Mouse (Mus musculus): Measurements from ENCODE around the gene Kctd2. TPM values are rescaled to one million over a fixed set of nuclear protein-coding genes. Genes with fewer than 3 reads are reported as not detected.

Gene Kctd2
- polyA plus RNA-seq, 1 experiment: 37.8 TPM

DNA sequence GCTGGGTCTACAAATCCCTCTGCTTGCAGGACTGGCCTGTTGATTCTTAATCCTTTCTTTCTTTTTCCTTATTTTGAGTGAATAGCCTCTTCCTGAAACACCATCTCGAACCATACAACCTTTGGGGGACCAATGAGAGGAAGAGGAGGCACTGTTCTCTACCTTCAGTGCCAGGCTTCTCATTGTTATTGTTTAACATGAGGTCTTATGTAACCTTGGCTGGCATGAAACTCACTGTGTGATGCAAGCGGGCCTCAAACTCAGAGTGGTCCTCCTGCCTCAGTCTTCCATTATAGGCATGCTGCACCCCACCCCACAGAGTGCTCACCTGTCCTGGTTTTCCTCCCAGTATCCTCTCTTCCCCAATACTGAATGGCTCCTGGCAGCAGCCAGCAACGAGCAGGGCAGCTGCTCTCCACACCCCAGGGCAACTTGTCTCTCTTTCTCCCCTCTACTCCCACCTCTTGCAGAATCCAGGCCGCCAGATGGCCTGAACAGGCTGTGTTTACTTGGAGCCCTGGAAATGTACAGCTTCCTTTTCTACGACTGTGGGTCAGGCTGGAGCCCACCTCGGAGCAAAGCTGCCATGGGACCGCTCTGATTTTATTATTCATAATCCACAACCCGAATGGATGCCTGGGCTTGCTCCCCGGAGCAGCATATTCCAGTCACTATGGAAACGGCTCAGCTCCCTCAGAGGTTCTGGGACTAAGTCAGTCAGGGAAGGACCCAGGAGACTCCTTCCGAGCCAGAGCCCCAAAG lies 19.1 kb upstream of the Kctd2 start:
- no peaks in the 10 kb centered on the region for H3K27me3 ChIP-seq (replicated peaks; ENCODE audit: control insufficient read depth, insufficient read depth, low read length)

DNA sequence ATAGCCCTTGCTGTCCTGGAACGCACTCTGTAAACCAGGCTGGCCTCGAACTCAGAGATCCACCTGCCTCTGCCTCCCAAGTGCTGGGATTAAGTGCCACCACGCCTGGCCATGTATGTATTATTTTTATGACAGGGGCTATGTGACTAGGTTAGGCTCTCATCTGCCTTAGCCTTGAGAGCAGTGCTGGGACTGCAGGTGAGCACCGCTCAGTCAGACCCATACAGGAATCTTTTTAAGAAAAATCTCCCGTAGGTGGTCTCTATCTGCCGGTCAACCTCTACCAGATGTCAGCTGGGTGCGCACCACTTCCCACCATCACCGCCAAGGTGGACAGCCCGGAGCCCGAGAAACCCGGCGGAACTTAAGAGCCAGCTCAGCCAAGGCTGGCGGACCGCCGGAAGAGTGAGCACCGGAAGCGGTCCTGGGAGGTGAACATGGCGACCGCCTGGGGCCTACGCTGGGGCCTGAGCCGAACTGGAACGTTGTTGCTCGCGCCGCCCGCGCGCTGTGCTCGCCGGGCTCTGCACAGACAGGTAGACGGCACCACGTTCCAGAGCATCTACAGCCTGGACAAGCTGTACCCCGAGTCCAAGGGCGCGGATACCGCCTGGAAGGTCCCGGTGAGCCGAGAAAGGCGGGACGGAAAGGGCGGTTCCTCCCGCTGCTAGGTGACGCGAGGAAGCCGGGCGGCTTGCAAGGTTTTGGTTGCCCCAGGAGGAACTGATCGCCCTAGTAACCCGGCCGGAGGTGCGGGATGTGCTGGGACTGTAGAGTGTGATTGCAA lies 16.4 kb upstream of the Kctd2 start, which contains the start of gene Mrpl58:
Gene Mrpl58 (plus strand): TSS at position 415 of the 787 bp plus-strand sequence.
- no peaks in the 10 kb centered on the region for H3K36me3 ChIP-seq (ENCODE audit: control insufficient read depth, insufficient read depth, low read length)
- 4% methylated on average over 50 of the region's 50 CpGs for WGBS
- no peaks in the 10 kb centered on the region for H3K27me3 ChIP-seq (replicated peaks; ENCODE audit: control insufficient read depth, insufficient read depth, low read length)
- TF ChIP-seq POLR2A (IDR thresholded peaks at IDR 0.05; ENCODE audit: low read depth, low read length) (no peak), CTCF (conservative IDR thresholded peaks at IDR 0.05; ENCODE audit: insufficient read depth, insufficient read length, low read depth, low read length) (no peak)
- peak within 1 kb of the TSS; percentile 77 for H3K4me3 ChIP-seq (ENCODE audit: insufficient read depth, low read depth, low read length)
- no peaks in the 10 kb centered on the region; the same call in 1 of the 2 replicates for H3K4me1 ChIP-seq (ENCODE audit: control insufficient read depth, insufficient read depth, low read length)
- peak within 1 kb of the TSS; percentile 93 for H3K27ac ChIP-seq (ENCODE audit: insufficient read depth, low read depth, low read length)
- peak; percentile 91 for DNase-seq

More for the DNA sequence above, 19.1 kb upstream of the Kctd2 start:
- DNase-seq: peak; percentile 31
- no peak for TF ChIP-seq POLR2A (IDR thresholded peaks at IDR 0.05; ENCODE audit: low read depth, low read length)
- no peak for TF ChIP-seq CTCF (conservative IDR thresholded peaks at IDR 0.05; ENCODE audit: insufficient read depth, insufficient read length, low read depth, low read length)
- Histone ChIP-seq H3K36me3 (ENCODE audit: control insufficient read depth, insufficient read depth, low read length) (no peaks in the 10 kb centered on the region), H3K4me1 (ENCODE audit: control insufficient read depth, insufficient read depth, low read length) (no peaks in the 10 kb centered on the region; the same call in 1 of the 2 replicates), H3K27ac (ENCODE audit: insufficient read depth, low read depth, low read length) (no peak overlapping the region), H3K4me3 (ENCODE audit: insufficient read depth, low read depth, low read length) (no peak overlapping the region)
- 48% methylated on average over 11 of the region's 11 CpGs for WGBS

DNA sequence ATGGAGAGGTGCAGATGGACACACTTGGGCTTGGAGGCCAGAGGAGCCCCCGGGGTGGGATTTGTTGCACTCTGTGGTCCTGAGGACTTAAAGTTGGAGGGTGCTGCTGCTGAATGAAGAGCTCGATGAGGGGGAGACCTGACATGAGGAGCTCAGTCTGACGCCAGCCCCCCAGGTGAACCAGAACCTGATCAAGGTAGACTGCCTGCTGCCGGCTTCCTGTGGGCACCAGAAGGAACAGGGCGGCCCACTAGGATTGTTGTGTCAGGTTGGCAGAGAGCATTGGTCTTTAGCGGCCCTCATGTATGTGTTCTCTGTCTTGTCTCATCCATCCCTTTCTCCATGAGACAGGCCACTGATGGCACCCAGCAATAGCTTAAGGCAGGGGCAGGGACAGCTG lies 14.2 kb upstream of the Kctd2 start:
- H3K36me3 ChIP-seq (ENCODE audit: control insufficient read depth, insufficient read depth, low read length): no peaks in the 10 kb centered on the region
- WGBS: 96% methylated on average over 6 of the region's 6 CpGs
- H3K4me1 ChIP-seq (ENCODE audit: control insufficient read depth, insufficient read depth, low read length): no peaks in the 10 kb centered on the region; the same call in 1 of the 2 replicates
- no peaks in the 10 kb centered on the region for H3K27me3 ChIP-seq (replicated peaks; ENCODE audit: control insufficient read depth, insufficient read depth, low read length)
- TF ChIP-seq CTCF (conservative IDR thresholded peaks at IDR 0.05; ENCODE audit: insufficient read depth, insufficient read length, low read depth, low read length) (no peak), POLR2A (IDR thresholded peaks at IDR 0.05; ENCODE audit: low read depth, low read length) (no peak)
- no peak for DNase-seq
- H3K4me3 ChIP-seq (ENCODE audit: insufficient read depth, low read depth, low read length): no peak overlapping the region
- H3K27ac ChIP-seq (ENCODE audit: insufficient read depth, low read depth, low read length): no peak overlapping the region

DNA sequence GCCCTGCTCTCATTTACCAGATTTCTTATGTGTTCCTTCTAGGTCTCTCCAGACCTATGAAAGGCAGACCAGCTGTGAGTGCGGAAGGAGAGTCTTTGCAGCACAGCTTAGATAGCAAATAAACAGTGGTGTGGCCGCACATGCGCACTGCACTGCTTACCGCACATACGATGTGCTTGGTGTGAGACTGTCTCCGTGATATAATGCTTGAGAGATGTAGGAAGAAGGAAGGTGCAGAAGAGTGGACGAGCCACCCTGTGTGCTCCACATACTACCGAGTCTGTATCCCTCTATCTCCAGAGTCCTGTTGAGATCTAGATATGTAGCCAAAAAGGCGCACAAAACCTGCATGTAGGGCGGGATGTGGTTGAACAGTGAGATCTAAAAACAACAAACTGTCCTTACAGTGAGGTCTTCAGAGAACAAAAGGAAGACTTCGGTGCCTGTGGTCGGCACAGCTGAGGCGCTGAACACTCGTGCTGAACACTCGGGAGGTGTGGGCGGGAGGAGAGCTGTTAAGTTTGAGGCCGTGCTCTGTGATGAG lies 13.0 kb upstream of the Kctd2 start:
- H3K36me3 ChIP-seq (ENCODE audit: control insufficient read depth, insufficient read depth, low read length): no peaks in the 10 kb centered on the region
- DNase-seq: no peak
- H3K27ac ChIP-seq (ENCODE audit: insufficient read depth, low read depth, low read length): no peak overlapping the region
- TF ChIP-seq POLR2A (IDR thresholded peaks at IDR 0.05; ENCODE audit: low read depth, low read length) (no peak), CTCF (conservative IDR thresholded peaks at IDR 0.05; ENCODE audit: insufficient read depth, insufficient read length, low read depth, low read length) (no peak)
- no peaks in the 10 kb centered on the region; the same call in 1 of the 2 replicates for H3K4me1 ChIP-seq (ENCODE audit: control insufficient read depth, insufficient read depth, low read length)
- no peaks in the 10 kb centered on the region for H3K27me3 ChIP-seq (replicated peaks; ENCODE audit: control insufficient read depth, insufficient read depth, low read length)
- no peak overlapping the region for H3K4me3 ChIP-seq (ENCODE audit: insufficient read depth, low read depth, low read length)
- WGBS: 89% methylated on average over 17 of the region's 17 CpGs

DNA sequence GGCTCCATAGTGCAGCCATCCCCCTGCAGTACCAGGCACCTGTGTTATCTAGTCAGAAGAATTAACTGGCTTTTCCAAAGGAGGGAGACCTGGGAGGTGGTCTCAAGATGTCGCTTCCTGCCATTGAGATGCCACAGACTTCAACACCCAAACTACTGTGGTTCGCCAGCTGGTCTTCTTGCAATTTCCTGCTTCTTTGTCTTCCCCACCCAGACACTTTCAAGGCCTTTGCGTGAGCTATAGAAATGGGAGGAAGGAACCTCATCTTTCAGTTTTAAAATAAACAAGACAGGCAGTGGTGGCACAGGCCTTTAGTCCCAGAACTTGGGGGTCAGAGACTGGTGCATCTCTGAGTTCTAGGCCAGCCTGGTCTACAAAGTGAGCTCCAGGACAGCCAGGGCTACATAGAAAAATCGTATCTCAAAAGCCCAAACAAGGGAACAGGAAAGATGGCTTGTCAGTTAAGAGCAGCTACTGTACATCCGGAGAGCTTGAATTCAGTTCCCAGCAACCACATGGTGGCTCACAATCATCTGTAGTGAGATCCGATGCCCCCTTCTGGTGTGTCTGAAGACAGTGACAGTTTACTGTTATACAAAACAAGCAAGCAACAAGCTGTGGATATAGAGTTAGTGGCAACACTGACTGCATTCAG lies 11.5 kb upstream of the Kctd2 start:
- no peak for DNase-seq
- TF ChIP-seq CTCF (conservative IDR thresholded peaks at IDR 0.05; ENCODE audit: insufficient read depth, insufficient read length, low read depth, low read length) (no peak), POLR2A (IDR thresholded peaks at IDR 0.05; ENCODE audit: low read depth, low read length) (no peak)
- no peaks in the 10 kb centered on the region for H3K36me3 ChIP-seq (ENCODE audit: control insufficient read depth, insufficient read depth, low read length)
- no peak overlapping the region for H3K4me3 ChIP-seq (ENCODE audit: insufficient read depth, low read depth, low read length)
- WGBS: 79% methylated on average over 6 of the region's 6 CpGs
- H3K27ac ChIP-seq (ENCODE audit: insufficient read depth, low read depth, low read length): peak overlapping the region; percentile 19; the same call in 1 of the 2 replicates
- no peaks in the 10 kb centered on the region; the same call in 1 of the 2 replicates for H3K4me1 ChIP-seq (ENCODE audit: control insufficient read depth, insufficient read depth, low read length)
- no peaks in the 10 kb centered on the region for H3K27me3 ChIP-seq (replicated peaks; ENCODE audit: control insufficient read depth, insufficient read depth, low read length)

DNA sequence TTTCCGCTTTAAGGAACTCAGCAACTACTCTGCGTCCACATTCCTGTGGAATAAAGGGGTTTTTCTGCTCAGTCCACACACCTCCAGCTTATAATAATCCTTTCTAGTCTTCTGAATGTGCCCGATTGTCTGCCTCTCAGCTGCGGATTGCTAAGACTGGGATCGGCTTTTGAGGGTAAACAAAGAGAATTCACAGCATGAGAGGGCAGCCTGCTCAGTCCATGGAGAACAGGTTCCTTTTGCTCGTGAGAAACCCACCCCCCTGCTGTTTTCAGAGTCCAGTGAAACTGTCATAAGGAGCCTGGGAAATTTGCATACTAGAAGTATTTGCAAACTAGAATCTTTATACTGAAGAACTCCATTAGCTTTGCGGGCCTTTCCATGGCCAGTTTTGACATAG lies 10.4 kb upstream of the Kctd2 start:
- TF ChIP-seq POLR2A (IDR thresholded peaks at IDR 0.05; ENCODE audit: low read depth, low read length): no peak
- no peak for TF ChIP-seq CTCF (conservative IDR thresholded peaks at IDR 0.05; ENCODE audit: insufficient read depth, insufficient read length, low read depth, low read length)
- 91% methylated on average over 7 of the region's 7 CpGs for WGBS
- no peak overlapping the region for H3K4me3 ChIP-seq (ENCODE audit: insufficient read depth, low read depth, low read length)
- no peaks in the 10 kb centered on the region for H3K27me3 ChIP-seq (replicated peaks; ENCODE audit: control insufficient read depth, insufficient read depth, low read length)
- DNase-seq: no peak
- no peak overlapping the region for H3K27ac ChIP-seq (ENCODE audit: insufficient read depth, low read depth, low read length)
- no peaks in the 10 kb centered on the region for H3K4me1 ChIP-seq (ENCODE audit: control insufficient read depth, insufficient read depth, low read length)
- H3K36me3 ChIP-seq (ENCODE audit: control insufficient read depth, insufficient read depth, low read length): no peaks in the 10 kb centered on the region
